Mouse (Mus musculus) embryonic facial prominence, embryonic 14.5 days (tissue): Measurements from ENCODE around the gene Tmcc2. TPM values are rescaled to one million over a fixed set of nuclear protein-coding genes. Genes with fewer than 3 reads are reported as not detected.

ENCODE experiments used
- ATAC-seq: fragments of 200-750 bp; cut with Nextera tagmentation; 2 replicates; pipeline ENCODE4 v1.8.0; 2017; ENCODE audit warnings: low read depth, moderate number of reproducible peaks, moderate TSS enrichment
- DNase-seq: peaks from one replicate; pipeline ENCODE4 v3.0.0-alpha.2; 2015; ENCODE audit warnings: low spot score
- H3K27ac ChIP-seq: fragments of 300-500 bp; sonication (generic); replicated peaks from 2 replicates; pipeline ENCODE4 v1.5.1; 2014; ENCODE audit warnings: low read depth, mild to moderate bottlenecking, low read length, moderate library complexity
- H3K27me3 ChIP-seq: fragments of 300-500 bp; sonication (generic); replicated peaks from 2 replicates; pipeline ENCODE4 v1.6.1; 2014; ENCODE audit warnings: low read length; ENCODE audit not compliant: control insufficient read depth, insufficient read depth
- H3K36me3 ChIP-seq: fragments of 300-500 bp; sonication (generic); 2 replicates; pipeline ENCODE4 v1.6.1; 2014; ENCODE audit warnings: low read length, mixed read lengths; ENCODE audit not compliant: control insufficient read depth, insufficient read depth
- H3K4me1 ChIP-seq: fragments of 300-500 bp; sonication (generic); 2 replicates; pipeline ENCODE4 v1.6.1; 2014; ENCODE audit warnings: antibody characterized with exemption, low read length; ENCODE audit not compliant: control insufficient read depth, insufficient read depth
- H3K4me2 ChIP-seq: fragments of 300-500 bp; sonication (generic); 2 replicates; pipeline ENCODE4 v1.6.1; 2014; ENCODE audit warnings: low read depth, mild to moderate bottlenecking, low read length, moderate library complexity, mixed read lengths
- H3K4me3 ChIP-seq: fragments of 300-500 bp; sonication (generic); 2 replicates; pipeline ENCODE4 v1.5.1; 2014; ENCODE audit warnings: low read depth, mild to moderate bottlenecking, low read length
- H3K9ac ChIP-seq: fragments of 300-500 bp; sonication (generic); 2 replicates; pipeline ENCODE4 v1.6.1; 2014; ENCODE audit warnings: low read depth, mild to moderate bottlenecking, low read length, moderate library complexity, mixed read lengths
- H3K9me3 ChIP-seq: fragments of 300-500 bp; sonication (generic); 2 replicates; pipeline ENCODE4 v1.6.1; 2016; ENCODE audit warnings: low read length; ENCODE audit not compliant: control insufficient read depth
- WGBS: fragments of 180-500 bp; shearing (Covaris S2); extraction: QIAGEN DNeasy Blood & Tissue Kit; methylation state at CpG from one replicate; pipeline ENCODE4 v1.1.7; 2014; 5-methylcytosine and 5-hydroxymethylcytosine counted together
- polyA plus RNA-seq: library from polyadenylated mRNA; unstranded; fragments of >200 nt; fragmentation: Nextera tagmentation; extraction: Ambion mirVana; gene quantifications from 2 replicates; pipeline ENCODE4 v1.2.1, GENCODE M21; 2014

Tmcc2 gene
- polyA plus RNA-seq, 1 experiment from 2014 or later, result 10.2 TPM

GRCm38 (mm10) chr1:132370681-132371173 lies 20.4 kb downstream of the Tmcc2 start:
- Histone ChIP-seq H3K36me3 (peaks cover 22% of the 10 kb centered on the region; the same call in 1 of the 2 replicates), H3K27me3 (no peaks in the 10 kb centered on the region), H3K4me1 (peaks cover 40% of the 10 kb centered on the region), H3K4me2 (no peak overlapping the region), H3K4me3 (no peak overlapping the region), H3K27ac (peak overlapping the region; percentile 36), H3K9ac (no peak overlapping the region), H3K9me3 (no peaks in the 10 kb centered on the region)
- WGBS, result 56% methylated on average over 9 of the region's 9 CpGs
- DNase-seq (no peak), ATAC-seq (no peak)

- peak; percentile 84 for ATAC-seq
- Histone ChIP-seq H3K9ac (no peak overlapping the region), H3K9me3 (no peaks in the 10 kb centered on the region), H3K27ac (no peak overlapping the region), H3K27me3 (no peaks in the 10 kb centered on the region), H3K4me2 (no peak overlapping the region), H3K4me1 (peaks cover 12% of the 10 kb centered on the region), H3K36me3 (peaks cover 25% of the 10 kb centered on the region; the same call in 1 of the 2 replicates), H3K4me3 (no peak overlapping the region)
- DNase-seq, result peak; percentile 90
- WGBS, result 25% methylated on average over 7 of the region's 7 CpGs
These were observed 23.2 kb downstream of the Tmcc2 start for GRCm38 (mm10) chr1:132367692-132368506.

- 62% methylated on average over 6 of the region's 6 CpGs for WGBS
- Histone ChIP-seq H3K4me2 (no peak overlapping the region), H3K9me3 (no peaks in the 10 kb centered on the region), H3K9ac (no peak overlapping the region), H3K36me3 (peaks cover 20% of the 10 kb centered on the region; the same call in 1 of the 2 replicates), H3K4me1 (0 out of 2 replicates have a peak, but pooled peaks cover 2% of the 10 kb centered on the region), H3K4me3 (no peak overlapping the region), H3K27ac (no peak overlapping the region), H3K27me3 (no peaks in the 10 kb centered on the region)
- ATAC-seq, result no peak
- DNase-seq, result no peak
These were observed 24.1 kb downstream of the Tmcc2 start for GRCm38 (mm10) chr1:132366937-132367336.

GRCm38 (mm10) chr1:132366235-132366634 lies 24.8 kb downstream of the Tmcc2 start:
- H3K27ac ChIP-seq, result no peak overlapping the region

GRCm38 (mm10) chr1:132365645-132366044 lies 25.4 kb downstream of the Tmcc2 start:
- H3K4me2 ChIP-seq, result no peak overlapping the region
- peaks cover 30% of the 10 kb centered on the region for H3K36me3 ChIP-seq
- no peak overlapping the region for H3K27ac ChIP-seq
- 51% methylated on average over 4 of the region's 4 CpGs for WGBS
- H3K27me3 ChIP-seq, result no peaks in the 10 kb centered on the region
- ATAC-seq (no peak), DNase-seq (no peak)
- no peak overlapping the region for H3K9ac ChIP-seq
- H3K4me3 ChIP-seq, result no peak overlapping the region
- H3K9me3 ChIP-seq, result no peaks in the 10 kb centered on the region
- no peaks in the 10 kb centered on the region for H3K4me1 ChIP-seq

More at GRCm38 (mm10) chr1:132366235-132366634, 24.8 kb downstream of the Tmcc2 start:
- no peaks in the 10 kb centered on the region for H3K27me3 ChIP-seq
- H3K9me3 ChIP-seq, result no peaks in the 10 kb centered on the region
- H3K4me3 ChIP-seq, result no peak overlapping the region
- H3K36me3 ChIP-seq, result peaks cover 24% of the 10 kb centered on the region; the same call in 1 of the 2 replicates
- 51% methylated on average over 8 of the region's 8 CpGs for WGBS
- no peak overlapping the region for H3K4me2 ChIP-seq
- ATAC-seq, result no peak
- H3K9ac ChIP-seq, result no peak overlapping the region
- DNase-seq, result no peak
- H3K4me1 ChIP-seq, result no peaks in the 10 kb centered on the region

- Histone ChIP-seq H3K4me2 (no peak overlapping the region), H3K27me3 (no peaks in the 10 kb centered on the region), H3K9me3 (no peaks in the 10 kb centered on the region), H3K4me3 (no peak overlapping the region), H3K4me1 (no peaks in the 10 kb centered on the region), H3K36me3 (peaks cover 33% of the 10 kb centered on the region), H3K9ac (no peak overlapping the region), H3K27ac (no peak overlapping the region)
- 88% methylated on average over 7 of the region's 7 CpGs for WGBS
- DNase-seq, result no peak
- ATAC-seq, result no peak
These were observed 26.1 kb downstream of the Tmcc2 start for GRCm38 (mm10) chr1:132364896-132365557.

- no peaks in the 10 kb centered on the region for H3K27me3 ChIP-seq
- H3K9ac ChIP-seq, result no peak overlapping the region
- H3K36me3 ChIP-seq, result peaks cover 36% of the 10 kb centered on the region
- no peak overlapping the region for H3K27ac ChIP-seq
- H3K4me3 ChIP-seq, result no peak overlapping the region
- H3K4me2 ChIP-seq, result no peak overlapping the region
- H3K4me1 ChIP-seq, result no peaks in the 10 kb centered on the region
- WGBS, result 84% methylated on average over 2 of the region's 3 CpGs
- no peak for DNase-seq
- H3K9me3 ChIP-seq, result no peaks in the 10 kb centered on the region
- no peak for ATAC-seq
These were observed 26.7 kb downstream of the Tmcc2 start for GRCm38 (mm10) chr1:132364388-132364787.

GRCm38 (mm10) chr1:132361959-132362358 lies 29.1 kb downstream of the Tmcc2 start:
- DNase-seq (no peak), ATAC-seq (no peak)
- WGBS, result 85% methylated on average over 6 of the region's 6 CpGs
- H3K9me3 ChIP-seq, result no peaks in the 10 kb centered on the region
- H3K27ac ChIP-seq, result no peak overlapping the region
- H3K9ac ChIP-seq, result no peak overlapping the region
- H3K36me3 ChIP-seq, result peaks cover 57% of the 10 kb centered on the region
- no peaks in the 10 kb centered on the region for H3K4me1 ChIP-seq
- no peak overlapping the region for H3K4me3 ChIP-seq
- no peaks in the 10 kb centered on the region for H3K27me3 ChIP-seq
- H3K4me2 ChIP-seq, result no peak overlapping the region
